Mouse (Mus musculus) mesoderm, embryonic 11.5 days (tissue): ENCODE measurements at regions not wholly inside any gene's neighbourhood (a gene's known extent, or its start where the extent isn't known, plus 50 kb on each side); places are given as distances from the start of the nearest gene placed in this dataset.

ENCODE experiments used
- DNase-seq: peaks from one replicate; pipeline ENCODE4 v3.0.0-alpha.2; 2012; ENCODE audit warnings: low read depth, low spot score

GRCm38 (mm10) chr17:64229225-64229976, 102.3 kb downstream of the Pja2 start:
- no peak for DNase-seq

GRCm38 (mm10) chr17:64214599-64214998, 117.1 kb downstream of the Pja2 start:
- peak; percentile 25 for DNase-seq

GRCm38 (mm10) chr17:64213251-64213650, 118.5 kb downstream of the Pja2 start:
- DNase-seq, result no peak

GRCm38 (mm10) chr17:64211281-64211680, 120.4 kb downstream of the Pja2 start:
- DNase-seq, result no peak

- DNase-seq, result no peak
Measured at GRCm38 (mm10) chr17:64210366-64210765, 121.3 kb downstream of the Pja2 start.

- DNase-seq, result peak; percentile 16
Measured at GRCm38 (mm10) chr17:64209640-64210039, 122.1 kb downstream of the Pja2 start.

- DNase-seq, result no peak
Measured at GRCm38 (mm10) chr17:64208152-64208855, 123.4 kb downstream of the Pja2 start.

- DNase-seq, result no peak
Measured at GRCm38 (mm10) chr17:64206196-64206718, 125.5 kb downstream of the Pja2 start.

- DNase-seq, result no peak
Measured at GRCm38 (mm10) chr17:64203611-64204010, 128.1 kb downstream of the Pja2 start.

GRCm38 (mm10) chr17:64202248-64202647, 129.5 kb downstream of the Pja2 start:
- no peak for DNase-seq

- DNase-seq, result no peak
Measured at GRCm38 (mm10) chr17:64201609-64202008, 130.1 kb downstream of the Pja2 start.

- DNase-seq, result peak; percentile 41
Measured at GRCm38 (mm10) chr17:64200092-64200877, 131.4 kb downstream of the Pja2 start.

- no peak for DNase-seq
Measured at GRCm38 (mm10) chr17:64199241-64199933, 132.3 kb downstream of the Pja2 start.

GRCm38 (mm10) chr17:64196437-64196836, 135.3 kb downstream of the Pja2 start:
- DNase-seq, result no peak

GRCm38 (mm10) chr17:64193055-64193454, 138.7 kb downstream of the Pja2 start:
- no peak for DNase-seq
